Mouse (Mus musculus) midbrain, embryonic 11.5 days (tissue): ENCODE results near the gene Fat4. TPM values are rescaled to one million over a fixed set of nuclear protein-coding genes. Genes with fewer than 3 reads are reported as not detected.

Source experiments
- ATAC-seq: fragments of 200-750 bp; cut with Nextera tagmentation; 2 replicates; pipeline ENCODE4 v1.8.0; 2017; ENCODE audit warnings: moderate TSS enrichment, moderate library complexity; ENCODE audit not compliant: low FRiP score
- DNase-seq: peaks from one replicate; pipeline ENCODE4 v3.0.0; 2015; ENCODE audit warnings: low spot score; ENCODE audit errors: missing footprints
- H3K27ac ChIP-seq: fragments of 300-500 bp; sonication (generic); 2 replicates; pipeline ENCODE4 v1.5.1; 2014; ENCODE audit warnings: low read depth, low read length
- H3K27me3 ChIP-seq: fragments of 300-500 bp; sonication (generic); 2 replicates; pipeline ENCODE4 v1.6.1; 2014; ENCODE audit warnings: mild to moderate bottlenecking, low read length, moderate library complexity, mixed read lengths; ENCODE audit not compliant: control insufficient read depth, insufficient read depth
- H3K36me3 ChIP-seq: fragments of 300-500 bp; sonication (generic); 2 replicates; pipeline ENCODE4 v1.6.1; 2014; ENCODE audit warnings: mild to moderate bottlenecking, low read length, moderate library complexity, mixed read lengths; ENCODE audit not compliant: control insufficient read depth, insufficient read depth
- H3K4me1 ChIP-seq: fragments of 300-500 bp; sonication (generic); 2 replicates; pipeline ENCODE4 v1.6.1; 2014; ENCODE audit warnings: low read length; ENCODE audit not compliant: control insufficient read depth, insufficient read depth
- H3K4me2 ChIP-seq: fragments of 300-500 bp; sonication (generic); 2 replicates; pipeline ENCODE4 v1.6.1; 2014; ENCODE audit warnings: mild to moderate bottlenecking, moderate library complexity
- H3K4me3 ChIP-seq: fragments of 300-500 bp; sonication (generic); 2 replicates; pipeline ENCODE4 v1.5.1; 2014; ENCODE audit warnings: low read depth, low read length
- H3K9ac ChIP-seq: fragments of 300-500 bp; sonication (generic); 2 replicates; pipeline ENCODE4 v1.6.1; 2014; ENCODE audit warnings: low read length
- H3K9me3 ChIP-seq: fragments of 300-500 bp; sonication (generic); 2 replicates; pipeline ENCODE4 v1.6.1; 2016; ENCODE audit warnings: low read length; ENCODE audit not compliant: control insufficient read depth
- WGBS: fragments of 180-500 bp; shearing (Covaris S2); extraction: QIAGEN DNeasy Blood & Tissue Kit; methylation state at CpG from one replicate; pipeline ENCODE4 v1.1.7; 2014; 5-methylcytosine and 5-hydroxymethylcytosine counted together
- polyA plus RNA-seq: library from polyadenylated mRNA; unstranded; fragments of >200 nt; fragmentation: Nextera tagmentation; extraction: Ambion mirVana; gene quantifications from 2 replicates; pipeline ENCODE4 v1.2.1, GENCODE M21; 2014

Fat4 gene
- polyA plus RNA-seq, 1 experiment from 2014 or later: 9.3 TPM

DNA sequence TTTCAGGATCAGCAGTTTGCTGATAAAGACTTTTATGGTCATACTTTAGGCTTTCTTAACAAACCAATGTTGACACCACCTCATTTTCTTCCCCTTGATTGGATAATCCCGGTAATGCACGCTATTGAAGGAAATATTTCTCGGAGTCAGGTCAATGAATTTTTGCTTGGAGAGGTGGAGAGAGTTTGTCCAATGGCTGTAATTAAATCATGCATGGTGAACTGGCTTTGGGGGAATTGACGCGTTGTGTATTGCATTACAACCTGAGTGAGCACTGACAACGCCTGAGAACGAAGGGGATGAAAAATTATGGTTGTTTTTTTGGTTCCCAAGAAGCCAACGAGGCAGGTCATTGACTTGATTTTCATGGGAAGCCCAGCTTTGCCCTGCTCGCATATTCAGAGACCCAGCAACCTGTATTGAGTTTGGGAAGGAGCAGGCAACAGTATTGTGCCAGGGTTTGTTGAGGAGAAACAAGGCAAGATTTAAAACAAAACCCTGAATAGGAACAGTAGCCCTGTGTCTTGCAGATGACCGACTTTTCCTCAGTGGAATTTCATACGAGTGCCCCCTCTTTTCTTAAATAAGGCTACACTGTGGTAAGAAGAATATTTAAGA is 26.9 kb downstream of the Fat4 start:
- H3K36me3 ChIP-seq: no peaks in the 10 kb centered on the region
- peak overlapping the region; percentile 6; the same call in 1 of the 2 replicates for H3K4me2 ChIP-seq
- H3K9ac ChIP-seq: no peak overlapping the region
- peak overlapping the region; percentile 56 for H3K27ac ChIP-seq
- H3K27me3 ChIP-seq: no peaks in the 10 kb centered on the region
- peaks cover 22% of the 10 kb centered on the region for H3K4me1 ChIP-seq
- ATAC-seq: peak; percentile 57
- no peak overlapping the region for H3K4me3 ChIP-seq
- DNase-seq: no peak
- H3K9me3 ChIP-seq: no peaks in the 10 kb centered on the region
- 32% methylated on average over 11 of the region's 11 CpGs for WGBS

DNA sequence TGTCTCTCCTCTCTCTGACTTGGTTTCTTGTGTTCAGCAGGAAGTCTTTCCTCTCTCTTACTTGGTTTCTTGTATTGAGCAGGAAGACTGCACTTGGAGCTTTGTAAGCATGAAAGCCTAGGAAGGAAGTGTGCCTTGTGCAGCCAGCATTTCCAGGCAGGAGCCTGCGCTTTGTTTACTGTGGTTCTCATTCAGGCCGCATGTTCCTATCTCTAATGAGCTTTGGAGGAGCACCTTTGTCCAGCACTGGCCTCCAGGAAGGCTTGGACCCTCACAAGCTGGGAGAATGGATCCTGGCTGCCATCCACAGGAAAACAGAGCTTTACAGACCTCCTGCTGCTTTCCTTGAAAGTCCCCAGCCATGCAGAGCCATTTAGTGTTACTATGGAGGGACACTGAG is 32.2 kb downstream of the Fat4 start:
- Histone ChIP-seq H3K27ac (no peak overlapping the region), H3K4me1 (peaks cover under 1% of the 10 kb centered on the region), H3K9me3 (no peaks in the 10 kb centered on the region), H3K4me2 (no peak overlapping the region), H3K4me3 (no peak overlapping the region), H3K27me3 (no peaks in the 10 kb centered on the region), H3K9ac (no peak overlapping the region), H3K36me3 (no peaks in the 10 kb centered on the region)
- WGBS: 52% methylated on average over 2 of the region's 2 CpGs
- DNase-seq: no peak
- no peak for ATAC-seq

DNA sequence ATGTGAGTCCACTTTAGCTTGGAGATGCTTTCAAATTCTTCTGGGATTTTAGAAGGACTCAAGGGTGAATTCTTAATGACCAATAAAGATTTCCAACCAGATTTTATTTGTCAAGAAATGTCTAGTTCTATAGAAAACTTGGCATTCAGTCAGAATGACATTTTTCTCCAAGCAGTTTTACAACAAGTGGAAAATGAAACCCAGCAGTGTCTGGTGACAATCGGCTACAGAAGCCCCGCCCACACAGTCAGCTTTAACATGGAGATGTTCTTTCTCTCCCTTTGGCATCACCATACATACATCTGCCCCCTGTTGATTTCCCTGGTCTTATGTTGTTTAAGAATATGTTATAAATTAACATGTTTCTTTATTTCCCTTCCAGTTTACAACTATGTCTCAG is 34.3 kb downstream of the Fat4 start:
- 77% methylated on average over 2 of the region's 2 CpGs for WGBS
- H3K27ac ChIP-seq: no peak overlapping the region
- DNase-seq (no peak), ATAC-seq (no peak)
- H3K4me2 ChIP-seq: no peak overlapping the region
- H3K4me3 ChIP-seq: no peak overlapping the region
- H3K9me3 ChIP-seq: no peaks in the 10 kb centered on the region
- H3K36me3 ChIP-seq: no peaks in the 10 kb centered on the region
- no peaks in the 10 kb centered on the region for H3K27me3 ChIP-seq
- H3K4me1 ChIP-seq: no peaks in the 10 kb centered on the region
- no peak overlapping the region for H3K9ac ChIP-seq

DNA sequence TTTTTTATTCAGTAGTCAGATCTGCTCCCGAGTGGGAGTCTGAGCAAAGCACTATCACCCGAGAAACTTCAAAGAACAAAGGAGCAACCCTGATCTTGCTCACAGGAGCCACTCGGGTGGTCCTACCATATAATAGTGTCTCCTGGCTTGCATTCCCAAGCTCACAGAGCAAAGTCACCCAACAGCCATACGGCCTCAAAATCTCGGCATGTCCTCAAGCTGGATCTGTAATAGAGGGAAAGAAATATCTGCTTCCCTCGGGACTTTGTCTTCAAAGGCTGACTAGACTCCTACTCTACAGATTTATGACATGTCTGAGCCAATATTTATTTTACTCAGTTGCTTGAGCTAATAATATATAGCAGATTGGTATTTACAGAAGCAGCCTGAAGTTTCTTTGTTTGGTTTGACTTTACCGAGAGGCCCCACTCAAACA is 36.5 kb downstream of the Fat4 start:
- Histone ChIP-seq H3K9me3 (no peaks in the 10 kb centered on the region), H3K36me3 (no peaks in the 10 kb centered on the region), H3K27ac (no peak overlapping the region), H3K9ac (no peak overlapping the region), H3K27me3 (no peaks in the 10 kb centered on the region), H3K4me2 (no peak overlapping the region), H3K4me1 (no peaks in the 10 kb centered on the region), H3K4me3 (no peak overlapping the region)
- no peak for DNase-seq
- ATAC-seq: no peak
- WGBS: 79% methylated on average over 7 of the region's 7 CpGs

DNA sequence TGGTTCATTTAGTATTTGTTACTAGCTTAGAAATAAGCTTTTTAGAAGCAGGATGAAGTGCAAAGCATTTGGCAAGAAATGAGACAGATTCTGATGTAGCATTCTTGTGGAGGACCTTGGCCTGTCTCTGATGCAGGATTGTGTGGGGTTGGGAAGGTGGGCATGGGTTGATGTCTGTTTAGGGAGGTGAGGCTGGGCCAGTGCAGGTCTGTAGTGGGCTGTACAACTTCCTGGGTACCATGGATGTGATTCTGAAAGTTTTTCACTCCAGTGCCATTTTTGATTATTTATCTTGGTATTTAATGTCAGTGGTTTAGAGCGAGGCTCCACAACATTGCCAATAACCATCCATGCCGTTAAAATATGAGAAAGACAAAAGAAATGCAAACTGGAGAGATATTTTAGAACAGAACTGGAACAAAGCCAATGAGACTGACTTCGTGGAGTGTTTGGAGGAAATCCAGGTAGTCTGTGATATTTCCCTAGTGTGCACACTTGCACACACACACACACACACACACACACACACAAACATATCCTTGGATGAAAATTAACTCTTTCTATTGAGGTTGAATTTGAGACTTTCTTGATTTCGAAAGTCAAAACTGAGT is 41.4 kb downstream of the Fat4 start:
- Histone ChIP-seq H3K4me1 (no peaks in the 10 kb centered on the region), H3K27ac (no peak overlapping the region), H3K36me3 (no peaks in the 10 kb centered on the region), H3K4me3 (no peak overlapping the region), H3K4me2 (no peak overlapping the region), H3K9ac (no peak overlapping the region), H3K9me3 (no peaks in the 10 kb centered on the region), H3K27me3 (no peaks in the 10 kb centered on the region)
- WGBS: 91% methylated on average over 4 of the region's 4 CpGs
- no peak for ATAC-seq
- no peak for DNase-seq

DNA sequence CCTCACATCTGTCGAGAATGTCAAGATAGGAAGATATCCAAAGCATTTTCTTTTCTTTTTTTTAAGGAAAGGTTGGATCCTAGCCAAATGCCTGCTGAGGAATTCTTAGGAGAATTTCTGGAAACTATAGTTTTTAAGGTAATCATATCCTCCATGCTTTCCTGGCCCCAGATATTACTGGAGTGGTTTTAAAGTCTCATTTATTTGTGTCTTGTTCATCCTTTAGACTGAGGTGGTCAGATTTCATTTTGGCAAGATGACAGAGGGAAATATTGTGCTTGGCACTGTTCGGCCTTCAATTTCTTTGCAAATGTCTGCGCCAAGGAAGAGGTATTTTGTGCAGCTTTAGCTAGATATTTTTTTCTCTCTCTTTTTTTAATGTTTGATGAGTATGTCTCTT is 42.0 kb downstream of the Fat4 start:
- no peak for DNase-seq
- Histone ChIP-seq H3K4me3 (no peak overlapping the region), H3K27ac (no peak overlapping the region), H3K27me3 (no peaks in the 10 kb centered on the region), H3K9me3 (no peaks in the 10 kb centered on the region), H3K4me2 (no peak overlapping the region), H3K9ac (no peak overlapping the region), H3K4me1 (no peaks in the 10 kb centered on the region), H3K36me3 (no peaks in the 10 kb centered on the region)
- no peak for ATAC-seq
- WGBS: 92% methylated on average over 3 of the region's 3 CpGs

DNA sequence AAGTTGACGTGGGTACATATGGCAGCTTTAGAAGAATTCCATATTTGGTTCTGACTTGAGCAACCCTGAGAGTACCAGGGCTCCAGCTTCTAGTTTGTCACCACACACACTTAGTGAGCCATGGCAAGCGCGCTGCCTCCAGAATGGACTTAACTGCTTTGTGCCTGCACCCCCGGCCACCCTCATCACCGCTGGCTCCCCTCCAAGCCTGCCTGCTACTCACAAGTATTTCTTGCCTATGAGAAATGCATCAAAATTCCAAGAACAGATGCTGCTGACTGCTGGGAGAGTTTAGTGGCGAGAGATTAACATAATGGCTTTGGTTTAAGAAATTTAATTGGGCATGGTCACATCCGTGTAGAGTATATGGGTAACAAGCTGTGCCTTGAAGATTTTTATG is 48.0 kb downstream of the Fat4 start:
- H3K9ac ChIP-seq: no peak overlapping the region
- no peak overlapping the region for H3K4me3 ChIP-seq
- no peaks in the 10 kb centered on the region for H3K27me3 ChIP-seq
- DNase-seq: no peak
- peaks cover 8% of the 10 kb centered on the region for H3K4me1 ChIP-seq
- H3K9me3 ChIP-seq: no peaks in the 10 kb centered on the region
- no peaks in the 10 kb centered on the region for H3K36me3 ChIP-seq
- H3K4me2 ChIP-seq: no peak overlapping the region
- ATAC-seq: no peak
- 86% methylated on average over 7 of the region's 7 CpGs for WGBS
- no peak overlapping the region for H3K27ac ChIP-seq

DNA sequence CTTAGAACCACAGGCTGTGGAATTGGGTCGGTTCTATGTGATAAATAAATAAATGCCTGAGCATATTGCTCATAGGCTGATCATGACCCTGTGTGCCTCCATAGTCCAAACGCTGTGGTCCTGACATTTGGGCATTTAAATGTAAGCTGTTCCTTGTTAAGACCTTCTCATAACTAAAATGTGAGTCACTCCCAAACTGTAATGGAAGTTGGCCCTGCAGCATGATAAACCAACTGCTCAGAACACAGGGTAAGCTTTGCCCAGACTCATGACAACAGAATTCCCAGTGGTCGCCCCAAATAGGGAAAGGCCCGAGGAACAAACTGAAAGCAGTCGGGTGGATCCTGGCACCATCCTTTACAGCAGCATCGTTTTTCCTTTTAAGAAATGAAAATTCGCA is 49.7 kb downstream of the Fat4 start:
- no peak overlapping the region for H3K9ac ChIP-seq
- no peak overlapping the region for H3K4me2 ChIP-seq
- no peak overlapping the region for H3K4me3 ChIP-seq
- DNase-seq (no peak), ATAC-seq (no peak)
- H3K27ac ChIP-seq: no peak overlapping the region
- peaks cover 14% of the 10 kb centered on the region for H3K4me1 ChIP-seq
- H3K9me3 ChIP-seq: no peaks in the 10 kb centered on the region
- no peaks in the 10 kb centered on the region for H3K27me3 ChIP-seq
- H3K36me3 ChIP-seq: no peaks in the 10 kb centered on the region
- 89% methylated on average over 7 of the region's 7 CpGs for WGBS

DNA sequence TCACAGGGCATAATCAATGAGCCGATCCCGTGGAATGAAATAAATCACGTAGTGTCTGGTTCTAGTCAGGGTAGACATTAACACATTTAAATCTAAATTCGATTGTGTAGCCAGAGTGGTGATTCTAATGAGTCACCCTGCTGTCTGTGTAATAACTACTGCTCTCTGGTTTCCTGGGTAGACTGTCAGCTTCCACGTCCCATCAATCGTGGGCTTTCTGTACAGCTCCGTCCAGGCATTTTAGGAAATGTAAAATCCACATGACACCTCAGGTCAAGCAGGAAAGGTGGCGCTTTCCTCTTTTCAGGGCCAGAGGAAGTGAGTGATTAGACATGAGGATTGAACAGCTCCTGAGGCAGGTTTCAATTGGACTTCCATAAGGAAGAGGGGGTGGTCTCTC is 50.4 kb downstream of the Fat4 start:
- Histone ChIP-seq H3K9ac (no peak overlapping the region), H3K27me3 (no peaks in the 10 kb centered on the region), H3K36me3 (no peaks in the 10 kb centered on the region), H3K4me2 (no peak overlapping the region), H3K4me1 (peaks cover 14% of the 10 kb centered on the region), H3K9me3 (no peaks in the 10 kb centered on the region), H3K4me3 (no peak overlapping the region), H3K27ac (no peak overlapping the region)
- WGBS: 82% methylated on average over 8 of the region's 8 CpGs
- DNase-seq: no peak
- no peak for ATAC-seq
